Mouse (Mus musculus): ENCODE data around the gene Ihh.

DNA sequence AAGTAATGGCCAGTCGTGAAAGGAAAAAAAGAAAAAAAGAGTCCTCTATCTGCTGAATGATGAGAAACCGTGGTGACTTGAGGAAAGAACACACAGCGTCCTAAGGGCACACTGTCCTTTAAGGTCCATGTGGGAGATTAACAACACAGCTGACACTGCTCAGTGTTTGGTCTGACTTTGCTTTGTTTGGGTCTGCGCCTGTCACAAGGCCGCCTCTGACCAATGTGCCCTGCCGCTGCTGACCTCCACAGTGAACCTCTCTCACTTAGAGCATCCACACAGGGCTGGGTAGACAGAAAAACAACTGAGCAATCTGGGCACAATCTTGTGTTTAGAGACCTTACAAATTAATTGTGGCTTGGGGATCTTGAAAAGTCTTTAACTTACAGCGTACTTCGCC lies 25.5 kb upstream of the Ihh start:
- TF ChIP-seq CTCF (IDR thresholded peaks at IDR 0.05) (no peak), EP300 (IDR thresholded peaks at IDR 0.05) (no peak)
